Mouse (Mus musculus) layer of hippocampus, adult 11-12 months (tissue): ENCODE data around the gene Bcas1.

Experiments used
- DNase-seq: peaks from one replicate; pipeline ENCODE4 v3.0.0; 2022; ENCODE audit warnings: low spot score

The Bcas1 gene

DNA sequence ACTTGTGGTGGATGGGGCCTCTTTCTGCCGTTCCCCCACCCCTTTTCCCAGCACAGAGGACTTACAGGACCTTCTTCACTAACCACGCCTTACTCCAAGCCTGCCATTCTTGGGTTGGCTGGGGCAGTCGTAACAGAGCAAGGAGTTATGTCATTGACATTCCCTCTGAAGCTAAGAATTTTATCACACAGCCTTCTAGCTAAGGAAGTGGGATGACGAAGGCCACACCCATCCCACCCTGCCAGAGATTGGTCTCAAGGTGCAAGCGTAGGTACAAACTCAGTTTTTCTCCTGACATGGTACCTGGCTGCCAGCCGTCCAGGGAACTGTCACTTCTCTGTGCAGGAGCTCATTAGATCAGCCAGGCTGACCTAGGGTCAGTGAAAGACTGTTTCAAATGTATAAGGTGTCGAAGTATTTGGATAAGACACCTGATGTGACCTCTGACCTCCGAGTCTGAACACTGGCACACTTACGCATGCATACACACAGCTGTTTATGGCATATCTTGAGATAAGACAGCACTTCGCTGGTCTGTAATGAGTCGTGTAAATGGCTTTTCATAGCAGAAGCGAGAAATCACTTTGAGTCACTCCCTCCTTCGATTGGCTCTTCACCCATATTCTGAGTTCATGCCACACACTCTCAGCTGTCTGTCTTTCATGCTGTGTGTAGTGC, 117.2 kb downstream of the Bcas1 start:
- DNase-seq = no peak

DNA sequence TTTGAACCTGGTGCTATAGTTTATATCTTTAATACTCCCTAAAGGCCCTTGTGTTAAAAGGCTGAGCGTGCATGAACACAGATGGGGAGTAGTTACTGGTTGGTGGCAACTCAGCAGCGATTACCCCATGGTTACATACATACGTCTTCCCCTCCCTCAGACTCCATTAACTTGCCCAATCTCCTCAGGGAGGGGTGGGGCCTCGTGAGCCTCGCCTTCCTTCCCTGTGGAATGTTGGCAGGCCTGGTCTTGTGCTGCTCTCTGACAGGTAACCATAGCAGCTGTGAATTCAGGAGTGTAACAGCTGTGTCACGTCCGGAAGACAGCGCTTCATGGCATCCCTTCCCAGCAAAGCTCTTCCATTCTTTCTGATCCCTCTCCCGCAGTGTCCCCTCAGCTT, 118.7 kb downstream of the Bcas1 start:
- no peak for DNase-seq

DNA sequence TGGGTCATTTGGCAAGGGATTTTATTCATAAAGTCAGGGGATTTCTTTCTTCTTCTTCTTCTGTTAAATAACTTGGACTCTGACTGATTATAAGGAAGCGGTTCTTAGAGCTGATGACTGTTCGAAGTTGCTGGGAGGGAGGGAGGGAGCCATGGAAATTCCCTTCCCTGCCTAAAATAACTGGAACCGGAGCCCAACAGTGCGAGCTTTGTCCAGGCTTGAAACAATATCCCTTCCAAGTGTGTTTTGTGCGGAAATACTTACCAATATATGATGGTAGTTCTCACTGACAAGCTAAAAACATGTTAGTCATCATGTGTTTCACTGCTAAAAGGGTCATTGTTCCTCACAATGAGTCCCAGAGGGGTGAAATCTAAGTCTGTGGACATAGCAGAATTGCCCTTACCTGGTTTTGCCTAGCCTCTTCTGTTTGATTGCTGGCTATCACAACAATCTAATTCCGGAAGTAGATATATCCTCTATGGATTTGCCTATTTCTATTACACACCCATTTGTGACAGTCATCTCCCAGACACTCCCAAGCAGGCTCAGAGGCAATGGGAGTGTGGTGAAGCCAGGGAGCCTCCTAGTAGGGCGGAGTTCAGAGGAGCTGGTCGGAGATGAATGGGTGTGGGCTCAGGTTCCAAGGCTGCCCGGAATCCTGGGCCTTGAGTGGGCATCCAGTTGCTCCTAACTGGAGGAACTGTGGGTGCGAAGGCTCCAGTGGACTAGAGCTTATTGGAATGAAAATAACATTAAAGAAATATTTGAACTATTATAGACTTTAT, 119.4 kb downstream of the Bcas1 start:
- no peak for DNase-seq

DNA sequence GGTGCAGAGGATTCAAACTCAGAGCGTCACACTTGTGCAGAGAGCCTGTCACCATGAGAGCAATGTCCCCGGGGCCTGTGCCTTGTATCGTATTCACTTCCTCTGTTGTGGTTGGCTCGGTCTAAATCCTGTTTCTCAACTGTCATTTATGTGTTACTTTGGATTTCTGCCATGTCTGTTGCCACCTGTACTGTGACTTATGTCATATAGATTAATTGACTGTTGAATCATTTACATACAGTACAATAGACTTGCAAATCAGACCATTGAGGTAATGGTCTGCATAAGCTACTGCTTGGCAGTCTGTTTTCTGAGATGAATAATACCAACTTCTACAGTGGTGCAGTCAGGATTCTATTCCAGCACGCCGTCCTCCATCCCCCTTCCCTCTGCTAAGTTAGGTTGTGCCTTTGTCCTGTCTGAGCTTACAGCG, 120.0 kb downstream of the Bcas1 start:
- no peak for DNase-seq

DNA sequence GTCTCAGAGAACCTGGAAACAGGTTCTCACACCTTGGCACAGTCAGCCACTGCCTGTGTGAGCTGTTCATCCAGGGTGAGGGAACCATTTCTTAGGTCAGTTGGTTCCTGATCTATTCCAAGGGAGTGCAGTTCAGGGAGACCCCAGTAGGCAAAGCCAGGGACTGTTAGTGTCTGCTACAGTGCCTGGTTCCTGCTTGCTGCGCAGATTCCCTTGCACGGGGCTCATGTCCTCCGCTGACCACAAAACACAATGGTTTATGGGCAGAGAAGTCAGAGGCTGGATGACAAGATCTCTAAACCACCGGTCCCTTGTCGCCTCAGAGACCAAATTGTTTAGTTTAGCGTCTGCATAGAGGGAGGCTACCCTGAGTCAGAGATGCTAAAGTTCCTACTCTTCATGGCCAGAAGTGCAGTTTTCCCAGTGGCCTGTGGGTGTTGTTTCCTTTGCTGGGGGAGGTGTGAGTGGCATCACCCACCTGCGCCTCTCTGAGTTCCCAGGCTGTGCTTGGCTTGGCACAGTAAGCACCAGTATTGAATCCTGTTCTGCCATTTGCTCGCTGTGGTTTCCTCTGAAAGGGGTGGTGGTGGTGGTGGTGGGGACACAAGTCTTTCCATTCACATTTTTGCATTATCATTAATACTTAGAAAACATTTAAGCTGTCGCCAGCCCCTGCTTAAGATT, 120.9 kb downstream of the Bcas1 start:
- no peak for DNase-seq

DNA sequence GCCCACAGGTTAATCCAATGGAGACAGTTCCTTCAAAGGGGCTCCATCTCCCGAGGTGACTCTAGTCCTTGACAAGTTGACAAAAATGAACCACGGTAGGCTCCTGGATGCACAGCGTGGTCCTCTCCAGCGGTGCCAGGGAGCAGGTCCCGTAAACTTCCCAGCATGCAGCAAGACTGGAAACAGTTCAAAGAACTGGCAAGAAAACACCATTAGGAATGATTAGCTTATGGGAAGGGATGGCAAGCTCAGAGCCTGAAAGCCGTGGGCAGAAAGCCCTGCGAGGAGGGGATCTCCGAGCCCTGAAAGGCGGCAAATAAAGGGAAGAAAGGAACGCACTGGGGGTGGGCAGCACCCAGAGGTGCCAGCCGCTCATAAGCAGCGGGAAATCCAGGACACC, 122.9 kb downstream of the Bcas1 start:
- no peak for DNase-seq

DNA sequence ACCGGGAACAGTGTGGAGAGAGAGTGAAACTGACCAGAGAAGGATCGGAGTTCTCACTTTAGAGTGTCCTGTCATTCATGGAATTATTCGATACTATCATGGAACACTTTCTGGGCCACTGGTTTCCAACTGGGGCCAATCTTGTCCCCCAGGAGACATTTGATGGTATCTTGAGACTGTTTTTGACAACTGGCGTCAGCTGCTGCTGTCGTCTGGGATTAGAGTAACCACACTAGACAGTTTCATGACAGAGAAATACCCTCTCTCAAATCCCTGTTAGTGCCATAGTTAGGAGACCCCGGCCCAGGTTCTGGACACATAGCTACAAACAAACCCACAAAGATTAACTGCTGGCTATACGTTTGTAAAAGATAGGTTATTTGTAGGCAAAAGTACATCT, 124.0 kb downstream of the Bcas1 start:
- DNase-seq = no peak

DNA sequence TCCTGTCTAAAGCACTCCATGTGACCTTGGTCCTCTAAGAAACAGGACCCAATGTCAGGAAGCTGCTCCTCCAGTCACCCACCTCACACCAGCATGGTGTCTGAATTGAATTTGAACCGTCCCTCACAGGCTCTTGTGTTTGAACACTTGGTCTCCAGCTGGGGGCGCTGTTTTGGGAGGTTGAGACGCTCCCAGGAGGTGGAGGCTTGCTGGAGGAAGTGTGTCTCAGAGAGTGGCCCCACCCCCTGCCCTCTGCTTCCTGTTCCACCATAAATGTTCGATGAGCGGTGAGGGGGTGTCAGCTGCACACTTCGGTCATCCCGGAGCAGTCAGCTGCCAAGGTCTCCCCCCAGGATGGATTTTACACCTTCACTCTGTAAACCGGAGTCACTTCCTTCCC, 124.8 kb downstream of the Bcas1 start:
- no peak for DNase-seq
